Mouse (Mus musculus) naive thymus-derived CD4-positive, alpha-beta T cell, adult 2 months (primary cell): ENCODE measurements at regions not wholly inside any gene's neighbourhood (a gene's known extent, or its start where the extent isn't known, plus 50 kb on each side); places are given as distances from the start of the nearest gene placed in this dataset.
"Not testable (repeated sequence)": the region's sequence is repeated elsewhere in the genome, so short reads cannot be mapped to it uniquely, and the experiment has no call there.

ENCODE experiments used
- DNase-seq: peaks from one replicate; pipeline ENCODE4 v3.0.0-alpha.2; 2011; ENCODE audit warnings: low read depth

DNA sequence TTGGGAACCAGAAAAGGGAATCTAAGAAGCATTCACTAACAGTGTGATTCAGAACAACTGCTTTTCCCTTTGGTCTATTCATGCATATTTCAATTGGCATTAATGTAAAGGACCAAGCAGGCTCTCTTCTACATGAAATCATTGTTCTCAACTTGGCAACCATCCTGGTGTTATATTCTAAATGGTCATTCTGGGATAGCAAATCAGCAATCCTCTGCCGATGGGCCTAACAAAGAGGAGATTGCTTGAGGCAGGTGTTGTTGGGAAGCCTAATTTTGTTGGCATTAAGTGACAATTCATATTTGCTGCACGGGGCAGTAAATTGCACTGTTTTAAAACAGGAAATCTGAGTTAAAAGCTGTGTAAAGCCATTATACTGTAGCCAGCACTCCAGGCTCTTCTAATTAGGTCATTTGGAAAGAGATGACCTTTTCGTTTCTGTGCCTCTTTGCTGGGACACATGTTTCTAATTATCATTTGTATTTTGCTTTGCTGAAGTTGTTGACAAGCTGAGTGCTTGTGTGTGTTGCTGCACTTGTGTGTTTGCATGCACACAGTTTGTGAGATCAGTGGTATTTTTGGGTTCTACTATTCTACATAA is 275.4 kb downstream of the Cetn3 start:
- no peak for DNase-seq

DNA sequence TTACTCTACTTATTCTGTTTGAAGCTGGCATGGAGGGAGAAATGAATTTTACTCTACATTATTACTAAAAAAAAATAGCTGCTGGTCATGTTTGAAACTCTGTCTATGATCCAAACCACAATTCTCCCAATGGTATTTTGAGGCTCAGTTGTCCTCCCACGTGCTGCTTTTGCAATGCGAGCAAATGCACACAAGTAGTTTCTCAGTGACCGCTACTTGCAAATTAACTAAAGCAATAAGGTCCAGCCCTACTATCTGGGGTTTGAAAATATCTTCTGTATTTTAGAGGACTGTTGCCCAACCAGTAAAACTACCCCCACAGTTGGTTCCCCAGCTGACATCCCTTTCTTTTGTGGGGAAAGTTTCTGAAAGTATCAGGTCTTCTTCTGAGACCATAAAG is 276.0 kb downstream of the Cetn3 start:
- DNase-seq: no peak

DNA sequence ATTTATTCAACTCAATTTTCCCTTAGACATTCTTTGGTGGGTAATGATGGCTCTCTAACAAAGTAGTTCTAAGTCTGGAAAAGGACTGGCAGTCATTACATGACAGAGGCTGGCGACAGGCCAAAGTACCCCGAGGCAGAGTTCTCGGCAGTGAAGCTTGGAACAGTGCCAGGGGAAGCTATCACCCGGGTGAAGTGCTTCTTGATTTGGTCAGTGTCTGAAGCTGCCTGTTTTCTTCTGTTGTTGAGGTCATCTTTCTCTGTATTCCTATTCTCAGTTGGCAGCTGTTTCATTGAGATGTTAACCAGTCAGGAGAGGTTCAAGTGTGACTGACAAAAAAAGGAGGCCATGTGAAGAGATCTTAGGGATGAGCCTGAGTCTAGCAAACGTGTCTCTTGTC is 276.6 kb downstream of the Cetn3 start:
- DNase-seq: no peak

DNA sequence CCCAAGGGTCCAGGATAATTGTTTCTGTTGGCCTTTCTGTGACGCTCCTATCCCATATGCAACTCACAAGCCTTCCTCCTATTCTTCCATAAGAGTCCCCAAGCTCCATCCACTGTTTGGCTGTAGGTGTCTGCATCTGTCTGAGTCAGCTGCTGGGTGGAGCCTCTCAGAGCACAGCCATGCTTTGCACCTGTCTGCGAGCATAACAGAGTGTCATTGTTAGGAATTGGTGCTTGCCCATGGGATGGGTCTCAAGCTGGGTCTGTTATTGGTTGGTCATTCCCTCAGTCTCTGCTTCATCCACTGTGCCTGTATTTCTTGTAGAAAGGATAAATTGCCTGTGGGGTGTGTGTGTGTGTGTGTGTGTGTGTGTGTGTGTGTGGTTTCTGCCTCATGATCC is 281.0 kb downstream of the Cetn3 start:
- DNase-seq: not testable (repeated sequence)

DNA sequence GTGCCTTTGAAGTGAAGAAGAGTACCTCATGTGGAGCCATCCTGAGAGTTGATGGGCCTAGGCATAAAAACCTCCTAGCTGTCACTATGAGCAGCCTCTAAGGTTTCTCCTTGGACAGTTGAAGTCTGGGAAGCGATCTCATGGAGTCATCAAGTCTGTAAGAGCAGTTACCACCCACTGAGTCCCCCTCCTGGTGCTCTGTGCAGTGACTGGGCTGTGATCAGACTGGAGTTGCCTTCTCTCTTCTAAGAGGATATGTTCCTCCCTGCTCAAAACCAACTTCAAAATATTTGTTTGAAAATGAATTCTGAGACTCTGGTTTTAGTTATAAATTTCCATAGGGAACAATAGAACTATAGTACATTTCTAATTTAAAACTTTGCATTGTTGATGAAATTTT is 283.3 kb downstream of the Cetn3 start:
- no peak for DNase-seq

DNA sequence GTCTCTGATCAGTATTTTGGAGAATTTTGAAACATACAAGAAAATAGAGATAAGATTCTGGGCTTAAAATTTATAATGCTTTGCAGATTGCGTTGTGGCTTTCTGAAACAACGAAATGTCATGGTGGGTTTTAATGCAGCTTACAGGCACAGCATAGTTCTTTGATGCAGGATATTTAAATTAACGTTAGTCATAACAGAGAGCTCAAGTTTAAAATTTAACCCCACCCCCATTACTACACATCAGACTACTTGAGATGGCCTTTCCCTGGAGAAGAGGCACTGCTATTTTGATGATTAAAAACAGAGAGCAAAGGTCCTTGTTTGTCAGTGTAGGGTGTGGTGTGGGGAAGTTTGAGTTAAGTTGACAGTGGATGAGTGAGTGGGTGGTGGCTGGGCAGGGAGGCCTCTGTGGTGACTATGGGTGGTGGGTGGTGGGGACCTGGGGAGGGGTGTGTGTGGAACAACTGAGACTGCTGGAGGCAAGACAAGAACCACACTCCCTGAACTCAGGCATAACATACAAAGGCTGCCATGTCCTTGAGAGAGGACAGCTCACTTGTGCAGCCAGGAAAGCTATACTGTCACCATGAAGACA is 283.9 kb downstream of the Cetn3 start:
- DNase-seq: no peak

DNA sequence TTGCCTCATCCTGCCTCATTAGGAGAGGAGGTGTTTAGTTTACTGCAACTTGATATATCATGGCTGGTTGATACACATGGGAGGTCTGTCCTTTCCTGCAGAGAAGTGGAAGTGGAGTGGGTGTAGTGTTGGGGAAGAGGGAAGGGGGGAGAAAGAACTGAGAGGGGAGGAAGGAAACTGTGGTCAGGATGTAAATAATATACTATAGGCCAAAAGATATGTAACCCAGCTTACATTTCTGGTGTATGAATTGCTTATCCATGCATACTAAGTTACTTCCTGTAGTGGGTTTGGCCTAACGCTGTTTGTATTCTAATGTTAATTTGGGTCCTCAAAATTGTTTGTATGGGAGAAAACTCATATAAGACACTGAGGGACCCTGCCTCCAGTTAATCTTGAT is 289.6 kb downstream of the Cetn3 start:
- DNase-seq: no peak

DNA sequence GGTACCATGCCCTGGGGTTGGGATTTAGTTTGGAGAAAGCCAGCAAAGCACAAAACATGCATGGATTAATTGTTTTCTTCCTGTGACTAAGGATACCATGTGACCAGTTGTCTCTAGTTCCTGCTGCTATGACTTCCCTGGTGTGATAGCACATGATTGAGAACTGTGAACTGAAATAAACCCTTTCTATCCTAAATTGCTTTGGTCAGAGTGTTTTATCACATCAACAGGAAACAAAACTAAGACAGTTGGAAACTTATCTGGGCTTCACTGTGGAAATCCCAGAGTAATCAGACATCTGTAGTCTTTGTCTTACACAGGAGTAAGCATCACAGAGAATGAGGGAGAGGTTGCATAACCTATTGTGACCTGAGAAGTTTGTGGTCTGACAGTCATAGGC is 290.5 kb downstream of the Cetn3 start:
- DNase-seq: no peak

DNA sequence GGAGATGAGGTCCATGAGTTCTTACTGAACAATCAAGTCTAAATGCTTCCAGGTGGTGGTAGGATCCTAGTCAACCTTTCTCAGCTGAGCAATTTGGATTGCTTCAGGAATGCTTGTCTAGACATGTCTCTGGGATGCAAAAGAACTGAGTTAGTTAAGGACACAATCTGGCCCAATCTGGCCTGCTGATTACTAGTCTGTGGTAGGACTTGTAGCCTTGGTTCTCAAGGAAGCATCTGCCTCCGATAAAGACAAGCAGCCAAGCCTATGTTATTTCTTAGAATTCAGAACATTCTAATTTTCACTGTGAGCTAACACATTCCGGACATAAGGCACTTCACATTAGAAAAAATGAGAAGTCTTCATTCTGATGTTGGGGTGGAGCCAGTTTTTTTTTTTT is 298.5 kb downstream of the Cetn3 start:
- no peak for DNase-seq

DNA sequence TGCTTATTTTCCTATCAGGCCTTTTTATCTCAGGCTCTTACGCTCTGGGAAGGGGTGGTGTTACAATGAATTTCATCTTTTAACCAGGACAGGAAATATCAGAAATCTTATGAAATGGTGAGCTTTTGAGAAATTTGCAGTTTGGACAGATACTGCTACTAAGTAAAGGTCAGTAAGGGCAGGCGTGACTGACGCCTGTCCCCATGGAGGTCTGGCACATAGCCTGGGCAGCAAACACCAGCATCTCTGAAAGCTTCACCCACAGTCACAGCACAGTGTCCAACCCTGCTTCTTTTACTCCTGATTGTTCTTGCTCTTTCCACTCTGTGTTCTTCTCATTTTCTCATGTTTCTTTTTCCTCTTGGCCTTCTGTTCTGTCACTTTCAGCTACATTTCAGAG is 304.8 kb downstream of the Cetn3 start:
- no peak for DNase-seq

DNA sequence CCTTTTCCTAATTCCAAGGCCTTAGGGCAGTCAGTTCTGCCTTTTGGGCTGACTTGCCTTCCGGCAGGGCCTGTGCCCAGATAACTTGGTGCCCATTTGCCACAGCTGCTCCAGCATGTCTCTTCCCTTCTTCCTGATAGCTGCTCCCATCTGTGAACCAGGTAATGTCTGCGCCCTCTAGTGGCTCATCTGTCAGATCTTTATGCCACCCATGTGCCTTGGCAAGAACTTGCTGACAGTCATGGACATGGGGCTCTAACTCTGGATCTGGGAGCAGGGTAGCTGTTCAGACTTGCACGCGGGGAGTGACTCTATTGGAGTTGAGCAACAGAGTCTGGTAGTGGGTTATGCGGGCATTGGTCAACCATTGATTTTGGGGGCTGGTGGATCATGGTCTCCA is 309.3 kb downstream of the Cetn3 start:
- DNase-seq: no peak

DNA sequence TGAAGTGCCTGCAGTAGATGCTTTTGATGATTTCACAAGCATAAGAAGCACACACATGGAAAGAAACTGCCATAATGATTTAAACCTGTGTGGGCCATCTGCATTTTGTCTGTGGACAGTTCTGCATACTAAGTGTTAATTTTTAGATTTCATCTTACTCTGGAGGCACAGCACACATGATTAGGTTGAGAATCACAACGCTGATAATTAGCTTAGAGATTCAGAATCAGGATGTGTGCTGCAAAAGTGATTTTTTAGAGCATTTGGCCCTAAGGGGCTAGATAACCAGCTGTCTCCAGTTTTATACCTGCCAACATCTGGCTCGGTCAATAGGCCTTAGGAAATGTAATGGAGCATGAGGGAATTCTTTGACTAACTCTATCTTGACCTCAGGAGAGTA is 323.2 kb downstream of the Cetn3 start:
- no peak for DNase-seq

DNA sequence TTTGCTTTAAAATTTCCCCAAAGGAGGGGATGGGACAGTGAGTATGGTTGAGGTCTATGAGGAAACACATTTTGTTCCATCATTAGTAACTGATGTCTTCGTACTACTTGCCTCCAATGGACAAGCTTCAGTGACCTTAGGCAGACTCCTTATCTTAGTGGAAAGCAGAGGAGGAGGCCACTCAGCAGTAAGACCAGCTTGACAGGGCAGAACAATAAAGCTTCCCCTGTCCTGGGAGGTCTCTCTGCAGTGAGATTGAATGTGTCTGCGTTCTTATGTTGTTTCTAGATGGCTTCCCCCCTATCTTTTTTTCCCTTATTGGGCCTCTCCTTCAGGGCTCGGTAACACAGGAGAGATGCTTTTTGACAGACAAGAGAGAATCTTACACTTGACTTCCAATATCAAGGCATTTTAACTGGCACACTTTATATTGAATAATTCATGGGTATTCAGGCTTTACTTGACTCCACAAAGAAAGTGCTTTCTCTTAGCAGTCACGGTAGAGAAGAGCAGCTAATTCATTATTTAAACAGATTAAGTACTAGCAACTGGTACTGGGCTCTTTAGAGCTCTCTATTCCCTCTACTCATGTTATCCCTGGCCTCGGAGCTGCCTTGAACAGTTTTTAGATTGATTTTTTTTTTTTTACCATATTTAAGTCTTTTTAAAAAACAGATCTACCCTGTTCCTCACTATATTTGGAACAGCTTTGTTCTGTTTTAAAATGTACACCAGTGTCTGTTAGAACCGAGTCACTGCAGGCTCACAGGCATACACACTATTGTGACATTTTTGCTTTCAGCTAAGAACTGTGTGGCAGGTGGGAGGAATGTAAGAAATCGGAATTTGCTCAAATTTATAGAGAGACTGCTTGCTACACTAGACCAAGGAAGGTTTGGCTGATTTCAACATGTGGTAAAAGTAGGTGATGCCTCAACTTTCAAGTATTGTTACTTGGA is 347.2 kb downstream of the Cetn3 start:
- no peak for DNase-seq
